Comparison of ENCODE assay signal across 20 mouse cellular contexts in the genomic region with DNA sequence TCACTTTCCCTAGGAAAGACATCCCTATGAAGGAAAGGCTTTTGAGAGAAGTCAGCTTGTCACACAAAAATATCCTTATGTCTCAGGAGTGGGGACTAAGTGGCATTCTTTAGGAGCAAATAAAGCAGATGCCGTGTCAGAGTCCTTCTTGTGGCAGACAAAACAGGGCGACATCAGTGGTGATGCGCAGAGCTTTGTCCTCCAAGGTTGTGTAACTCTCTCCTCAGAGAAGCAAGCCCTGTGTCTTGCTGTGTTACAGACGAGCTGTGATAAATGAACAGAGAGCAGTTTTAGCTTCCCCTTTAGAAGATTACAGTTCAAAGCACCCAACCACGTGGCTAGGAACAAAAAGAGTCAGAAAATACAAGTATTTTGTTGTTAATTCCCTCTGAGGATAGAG.
DNase-seq lines count a peak whose midpoint lies in the region; ATAC-seq lines count a peak whose summit lies in the region.
"Had no signal": no experiment of that assay in that cellular context is flagged by ENCODE, and none has a peak within 500 bp of the region (broad histone marks: within the 10 kb centered on the region; RNA-seq: fewer than 3 reads in every experiment).

No protein-coding gene starts in this region.

- intact Hi-C loops in gastrocnemius, postnatal 14 days (cut with DNase I; ENCODE audit: low total_unique reads): no loop called here

- 43% methylated on average over 5 of the region's 5 CpGs for WGBS in hindbrain, embryonic 13.5 days
- 56% methylated on average over 5 of the region's 5 CpGs for WGBS in hindbrain, embryonic 12.5 days
- WGBS in neural tube, embryonic 13.5 days: 39% methylated on average over 5 of the region's 5 CpGs
- WGBS in midbrain, embryonic 13.5 days: 43% methylated on average over 5 of the region's 5 CpGs
- 37% methylated on average over 5 of the region's 5 CpGs for WGBS in neural tube, embryonic 15.5 days

- no peaks in the 10 kb centered on the region for H3K9me3 ChIP-seq in hindbrain, embryonic 13.5 days
- H3K9me3 ChIP-seq in hindbrain, embryonic 12.5 days (replicated peaks): no peaks in the 10 kb centered on the region
- H3K9me3 ChIP-seq in neural tube, embryonic 13.5 days: no peaks in the 10 kb centered on the region
- H3K9me3 ChIP-seq in midbrain, embryonic 13.5 days: no peaks in the 10 kb centered on the region
- no peaks in the 10 kb centered on the region for H3K9me3 ChIP-seq in neural tube, embryonic 15.5 days (replicated peaks)
- H3K9me3 ChIP-seq: liver, embryonic 13.5 days; stomach, embryonic 15.5 days had no signal

- H3K9ac ChIP-seq in hindbrain, embryonic 13.5 days: no peak overlapping the region
- H3K9ac ChIP-seq in hindbrain, embryonic 12.5 days: no peak overlapping the region
- no peak overlapping the region for H3K9ac ChIP-seq in neural tube, embryonic 13.5 days
- H3K9ac ChIP-seq in midbrain, embryonic 13.5 days (replicated peaks): no peak overlapping the region
- no peak overlapping the region for H3K9ac ChIP-seq in neural tube, embryonic 15.5 days (replicated peaks)
- H3K9ac ChIP-seq: liver, embryonic 13.5 days; stomach, embryonic 15.5 days had no signal

- no peak for DNase-seq in neural tube, embryonic 10.5 days (ENCODE audit: extremely low spot score, low spot score)
- DNase-seq in cerebellum, adult 11 months: no peak
- DNase-seq in gastrocnemius, postnatal 14 days: no peak
- DNase-seq: adrenal gland, adult 2 months; cerebellum, adult 2 months; cerebellum, postnatal 36 days; gastrocnemius, postnatal 36 days; heart, postnatal 4 days; kidney, adult 2 months; kidney, postnatal 10 days; liver, embryonic 13.5 days; lung, adult 2 months; lung, postnatal 14 days; thymus, postnatal 25 days had no signal

- no peak overlapping the region for H3K4me3 ChIP-seq in hindbrain, embryonic 13.5 days
- no peak overlapping the region for H3K4me3 ChIP-seq in hindbrain, embryonic 12.5 days
- H3K4me3 ChIP-seq in neural tube, embryonic 13.5 days: no peak overlapping the region
- H3K4me3 ChIP-seq in midbrain, embryonic 13.5 days (replicated peaks): no peak overlapping the region
- no peak overlapping the region for H3K4me3 ChIP-seq in neural tube, embryonic 15.5 days (replicated peaks)
- H3K4me3 ChIP-seq: liver, embryonic 13.5 days; stomach, embryonic 15.5 days had no signal

- H3K27me3 ChIP-seq in hindbrain, embryonic 13.5 days: no peaks in the 10 kb centered on the region
- no peaks in the 10 kb centered on the region for H3K27me3 ChIP-seq in hindbrain, embryonic 12.5 days
- no peaks in the 10 kb centered on the region for H3K27me3 ChIP-seq in neural tube, embryonic 13.5 days
- no peaks in the 10 kb centered on the region for H3K27me3 ChIP-seq in midbrain, embryonic 13.5 days
- no peaks in the 10 kb centered on the region for H3K27me3 ChIP-seq in neural tube, embryonic 15.5 days (replicated peaks)
- H3K27me3 ChIP-seq: liver, embryonic 13.5 days; stomach, embryonic 15.5 days had no signal

- no peak for ATAC-seq in hindbrain, embryonic 13.5 days (ENCODE audit: low FRiP score)
- no peak for ATAC-seq in hindbrain, embryonic 12.5 days (ENCODE audit: low FRiP score)
- ATAC-seq in neural tube, embryonic 13.5 days (ENCODE audit: low read depth): no peak
- no peak for ATAC-seq in midbrain, embryonic 13.5 days
- no peak for ATAC-seq in neural tube, embryonic 15.5 days (ENCODE audit: low FRiP score)

- H3K4me1 ChIP-seq in hindbrain, embryonic 13.5 days (replicated peaks): peaks cover 45% of the 10 kb centered on the region
- peaks cover 32% of the 10 kb centered on the region for H3K4me1 ChIP-seq in hindbrain, embryonic 12.5 days
- H3K4me1 ChIP-seq in neural tube, embryonic 13.5 days (replicated peaks): peaks cover 47% of the 10 kb centered on the region
- H3K4me1 ChIP-seq in midbrain, embryonic 13.5 days (replicated peaks): peaks cover 53% of the 10 kb centered on the region
- peaks cover 32% of the 10 kb centered on the region for H3K4me1 ChIP-seq in neural tube, embryonic 15.5 days
- H3K4me1 ChIP-seq: liver, embryonic 13.5 days; stomach, embryonic 15.5 days had no signal

- no peaks in the 10 kb centered on the region for H3K36me3 ChIP-seq in hindbrain, embryonic 13.5 days
- no peaks in the 10 kb centered on the region for H3K36me3 ChIP-seq in hindbrain, embryonic 12.5 days
- H3K36me3 ChIP-seq in neural tube, embryonic 13.5 days: no peaks in the 10 kb centered on the region
- H3K36me3 ChIP-seq in midbrain, embryonic 13.5 days: no peaks in the 10 kb centered on the region
- H3K36me3 ChIP-seq in neural tube, embryonic 15.5 days: no peaks in the 10 kb centered on the region
- H3K36me3 ChIP-seq: liver, embryonic 13.5 days; stomach, embryonic 15.5 days had no signal

- H3K27ac ChIP-seq in hindbrain, embryonic 13.5 days: peak overlapping the region; percentile 60
- no peak overlapping the region for H3K27ac ChIP-seq in hindbrain, embryonic 12.5 days
- H3K27ac ChIP-seq in neural tube, embryonic 13.5 days (replicated peaks): peak overlapping the region; percentile 59
- H3K27ac ChIP-seq in midbrain, embryonic 13.5 days: peak overlapping the region; percentile 67
- peak overlapping the region; percentile 41; the same call in 1 of the 2 replicates for H3K27ac ChIP-seq in neural tube, embryonic 15.5 days (replicated peaks)
- H3K27ac ChIP-seq: liver, embryonic 13.5 days; stomach, embryonic 15.5 days had no signal

- no peak overlapping the region for H3K4me2 ChIP-seq in hindbrain, embryonic 13.5 days
- H3K4me2 ChIP-seq in hindbrain, embryonic 12.5 days (replicated peaks): no peak overlapping the region
- H3K4me2 ChIP-seq in neural tube, embryonic 13.5 days: no peak overlapping the region
- no peak overlapping the region for H3K4me2 ChIP-seq in midbrain, embryonic 13.5 days (replicated peaks)
- no peak overlapping the region for H3K4me2 ChIP-seq in neural tube, embryonic 15.5 days
- H3K4me2 ChIP-seq: liver, embryonic 13.5 days; stomach, embryonic 15.5 days had no signal
